Mouse (Mus musculus): Measurements from ENCODE around the gene Tbcb.
A peak's percentile ranks its signal among the peaks of the same experiment; 100 is the strongest.

GRCm38 (mm10) chr7:30205383-30205782 is 26.7 kb downstream of the Tbcb start:
- TF ChIP-seq CTCF (IDR thresholded peaks at IDR 0.05; ENCODE audit: low read depth, low read length) (peak; percentile 44), POLR2A (IDR thresholded peaks at IDR 0.05; ENCODE audit: insufficient read depth, low read length) (no peak), EP300 (IDR thresholded peaks at IDR 0.05; ENCODE audit: insufficient read depth, low read depth, low read length) (no peak)

Measured in ES-Bruce4 (cell line).